Mouse (Mus musculus): Measurements from ENCODE around the gene Trim80. TPM values are rescaled to one million over a fixed set of nuclear protein-coding genes. Genes with fewer than 3 reads are reported as not detected.
"Not testable (repeated sequence)": the region's sequence is repeated elsewhere in the genome, so short reads cannot be mapped to it uniquely, and the experiment has no call there.

The Trim80 gene
- total RNA-seq, 1 experiment from 2014 or later, result not detected

- no peak for ATAC-seq (replicated peaks; ENCODE audit: low read depth, poor library complexity, severe bottlenecking)
These were observed 17.1 kb downstream of the Trim80 start for GRCm38 (mm10) chr11:115457405-115457804.

GRCm38 (mm10) chr11:115460976-115461375, 20.6 kb downstream of the Trim80 start:
- ATAC-seq (replicated peaks; ENCODE audit: low read depth, poor library complexity, severe bottlenecking), result no peak

GRCm38 (mm10) chr11:115461846-115462242, 21.5 kb downstream of the Trim80 start:
- no peak for ATAC-seq (replicated peaks; ENCODE audit: low read depth, poor library complexity, severe bottlenecking)

- ATAC-seq (replicated peaks; ENCODE audit: low read depth, poor library complexity, severe bottlenecking), result no peak
These were observed 22.0 kb downstream of the Trim80 start, which contains the start of gene Slc16a5 for GRCm38 (mm10) chr11:115462243-115462891. Gene Slc16a5, plus strand, starts transcription at chr11:115462474.

- no peak for ATAC-seq (replicated peaks; ENCODE audit: low read depth, poor library complexity, severe bottlenecking)
These were observed 23.1 kb downstream of the Trim80 start for GRCm38 (mm10) chr11:115463397-115463796.

GRCm38 (mm10) chr11:115464851-115465250, 24.5 kb downstream of the Trim80 start:
- no peak for ATAC-seq (replicated peaks; ENCODE audit: low read depth, poor library complexity, severe bottlenecking)

- no peak for ATAC-seq (replicated peaks; ENCODE audit: low read depth, poor library complexity, severe bottlenecking)
These were observed 26.9 kb downstream of the Trim80 start for GRCm38 (mm10) chr11:115467217-115467618.

GRCm38 (mm10) chr11:115472183-115472582, 31.8 kb downstream of the Trim80 start:
- no peak for ATAC-seq (replicated peaks; ENCODE audit: low read depth, poor library complexity, severe bottlenecking)

GRCm38 (mm10) chr11:115473626-115474275, 33.4 kb downstream of the Trim80 start:
- ATAC-seq (replicated peaks; ENCODE audit: low read depth, poor library complexity, severe bottlenecking), result peak; percentile 78

GRCm38 (mm10) chr11:115475025-115475757, 34.8 kb downstream of the Trim80 start, which contains the start of gene Armc7:
Gene Armc7, plus strand, starts transcription at chr11:115475667.
- ATAC-seq (replicated peaks; ENCODE audit: low read depth, poor library complexity, severe bottlenecking), result peak; percentile 88

- ATAC-seq (replicated peaks; ENCODE audit: low read depth, poor library complexity, severe bottlenecking), result no peak
These were observed 35.5 kb downstream of the Trim80 start for GRCm38 (mm10) chr11:115475758-115476237.

- not testable (repeated sequence) for ATAC-seq (replicated peaks; ENCODE audit: low read depth, poor library complexity, severe bottlenecking)
These were observed 36.3 kb downstream of the Trim80 start for GRCm38 (mm10) chr11:115476630-115477029.

- ATAC-seq (replicated peaks; ENCODE audit: low read depth, poor library complexity, severe bottlenecking), result not testable (repeated sequence)
These were observed 37.0 kb downstream of the Trim80 start for GRCm38 (mm10) chr11:115477388-115477787.

GRCm38 (mm10) chr11:115478296-115478938, 38.1 kb downstream of the Trim80 start:
- ATAC-seq (replicated peaks; ENCODE audit: low read depth, poor library complexity, severe bottlenecking), result no peak

- no peak for ATAC-seq (replicated peaks; ENCODE audit: low read depth, poor library complexity, severe bottlenecking)
These were observed 41.4 kb downstream of the Trim80 start for GRCm38 (mm10) chr11:115481553-115482259.

- no peak for ATAC-seq (replicated peaks; ENCODE audit: low read depth, poor library complexity, severe bottlenecking)
These were observed 42.9 kb downstream of the Trim80 start for GRCm38 (mm10) chr11:115483278-115483677.

- ATAC-seq (replicated peaks; ENCODE audit: low read depth, poor library complexity, severe bottlenecking), result peak; percentile 83
These were observed 43.4 kb downstream of the Trim80 start for GRCm38 (mm10) chr11:115483726-115484125.

GRCm38 (mm10) chr11:115485155-115485554, 44.8 kb downstream of the Trim80 start:
- no peak for ATAC-seq (replicated peaks; ENCODE audit: low read depth, poor library complexity, severe bottlenecking)

- no peak for ATAC-seq (replicated peaks; ENCODE audit: low read depth, poor library complexity, severe bottlenecking)
These were observed 48.3 kb downstream of the Trim80 start for GRCm38 (mm10) chr11:115488551-115489104.
